21 mouse cellular contexts compared by ENCODE assay signal in the genomic region with DNA sequence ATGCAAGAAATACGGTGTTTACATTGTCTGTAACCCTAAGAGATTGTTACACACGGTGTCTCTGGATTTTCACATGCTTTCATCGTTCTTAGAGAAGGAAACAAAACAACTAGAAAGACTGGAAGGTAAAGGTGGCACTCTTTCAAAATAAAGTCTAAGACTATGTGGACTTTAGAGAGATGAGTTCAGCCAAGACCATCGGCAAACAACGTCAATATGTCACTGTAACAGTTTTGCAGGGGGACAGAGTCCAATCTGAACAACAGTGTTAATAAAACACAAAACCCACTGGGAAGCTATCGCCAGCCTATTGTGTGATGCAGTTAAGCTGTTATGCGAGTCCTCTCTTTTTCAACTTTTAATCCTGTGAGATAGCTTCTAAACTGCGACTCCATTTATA. TPM values are rescaled to one million over a fixed set of nuclear protein-coding genes. Genes with fewer than 3 reads are reported as not detected.
DNase-seq lines count a peak whose midpoint lies in the region; ATAC-seq and TF ChIP-seq lines count a peak whose summit lies in the region.
"Had no signal": no experiment of that assay in that cellular context is flagged by ENCODE, and none has a peak within 500 bp of the region (broad histone marks: within the 10 kb centered on the region; RNA-seq: fewer than 3 reads in every experiment).

No protein-coding gene starts in this region.

- intact Hi-C loops in heart, postnatal 36 days (cut with DNase I) = no loop called here

- H3K27me3 ChIP-seq in liver, adult 2 months (ENCODE audit: control insufficient read depth, insufficient read depth, low read length) = no peaks in the 10 kb centered on the region
- H3K27me3 ChIP-seq in liver, embryonic 11.5 days (replicated peaks; ENCODE audit: control insufficient read depth, insufficient read depth, low read length) = no peaks in the 10 kb centered on the region
- H3K27me3 ChIP-seq in liver, postnatal 0 days (ENCODE audit: insufficient read depth, low read length) = no peaks in the 10 kb centered on the region
- H3K27me3 ChIP-seq: CH12.LX, Patski had no signal

- TF ChIP-seq EP300 in liver, postnatal 0 days (IDR thresholded peaks at IDR 0.05; ENCODE audit: low read depth) = no peak

- peak; percentile 3 for DNase-seq in heart, adult 11 months
- DNase-seq in heart, postnatal 36 days = no peak
- peak; percentile 16 for DNase-seq in kidney, adult 9 months
- DNase-seq in kidney, postnatal 4 days = no peak
- peak; percentile 94 for DNase-seq in liver, adult 2 months (ENCODE audit: extremely low read depth, low read depth, low spot score)
- DNase-seq in liver, embryonic 11.5 days (ENCODE audit: low spot score) = no peak
- no peak for DNase-seq in liver, postnatal 0 days
- no peak for DNase-seq in liver
- DNase-seq: adrenal gland, adult 2 months; adrenal gland, adult 8-10 months; adrenal gland, postnatal 10 days; adrenal gland, postnatal 14 days; adrenal gland, postnatal 25 days; adrenal gland, postnatal 36 days; B cell, adult 2 months; cerebellum, adult 11 months; cerebellum, adult 11-12 months had no signal

- no peak for TF ChIP-seq CTCF in liver, adult 2 months (IDR thresholded peaks at IDR 0.05; ENCODE audit: low read depth, low read length)
- no peak for TF ChIP-seq CTCF in liver, postnatal 0 days (IDR thresholded peaks at IDR 0.05; ENCODE audit: low read depth)

- H3K36me3 ChIP-seq in liver, adult 2 months (ENCODE audit: control insufficient read depth, insufficient read depth, low read length) = no peaks in the 10 kb centered on the region
- H3K36me3 ChIP-seq in liver, embryonic 11.5 days (ENCODE audit: control insufficient read depth, insufficient read depth, low read length) = no peaks in the 10 kb centered on the region; the same call in 1 of the 2 replicates
- no peaks in the 10 kb centered on the region for H3K36me3 ChIP-seq in liver, postnatal 0 days (replicated peaks; ENCODE audit: insufficient read depth, low read length)

- peaks cover 24% of the 10 kb centered on the region for H3K4me1 ChIP-seq in liver, adult 2 months (ENCODE audit: control insufficient read depth, insufficient read depth, low read length)
- H3K4me1 ChIP-seq in liver, embryonic 11.5 days (replicated peaks; ENCODE audit: control insufficient read depth, insufficient read depth, low read length) = peaks cover 24% of the 10 kb centered on the region
- peaks cover 21% of the 10 kb centered on the region for H3K4me1 ChIP-seq in liver, postnatal 0 days (ENCODE audit: insufficient read depth)

- no peak overlapping the region for H3K4me2 ChIP-seq in liver, embryonic 11.5 days
- H3K4me2 ChIP-seq in liver, postnatal 0 days (ENCODE audit: low read depth, low read length) = no peak overlapping the region

- H3K9me3 ChIP-seq in liver, embryonic 11.5 days (ENCODE audit: control insufficient read depth, low read length) = no peaks in the 10 kb centered on the region
- H3K9me3 ChIP-seq in liver, postnatal 0 days (ENCODE audit: low read length) = no peaks in the 10 kb centered on the region

- no peak for ATAC-seq in liver, embryonic 11.5 days (replicated peaks; ENCODE audit: low FRiP score)
- ATAC-seq in liver, postnatal 0 days = no peak
- ATAC-seq: activated CD4-positive, CD25-positive, alpha-beta regulatory T cell, adult 4 months; CD4-positive, CD25-positive, alpha-beta regulatory T cell, adult 4 months; Patski had no signal

- WGBS in liver, adult 2 months = 32% methylated on average over 8 of the region's 8 CpGs
- 88% methylated on average over 8 of the region's 8 CpGs for WGBS in liver, embryonic 11.5 days
- 76% methylated on average over 8 of the region's 8 CpGs for WGBS in liver, postnatal 0 days (ENCODE audit: insufficient replicate concordance)

- no peak overlapping the region for H3K4me3 ChIP-seq in liver, adult 2 months (ENCODE audit: insufficient read depth, low read depth, low read length)
- no peak overlapping the region for H3K4me3 ChIP-seq in liver, embryonic 11.5 days (ENCODE audit: low read depth, low read length)
- H3K4me3 ChIP-seq in liver, postnatal 0 days (ENCODE audit: low read depth, low read length) = no peak overlapping the region

- no peak for TF ChIP-seq POLR2A in liver, adult 2 months (IDR thresholded peaks at IDR 0.05; ENCODE audit: extremely low read depth, insufficient read depth, low read length)

- H3K27ac ChIP-seq in liver, adult 2 months (replicated peaks; ENCODE audit: insufficient read depth, low read depth, low read length) = peak overlapping the region; percentile 68
- H3K27ac ChIP-seq in liver, embryonic 11.5 days (ENCODE audit: low read depth, low read length) = no peak overlapping the region
- H3K27ac ChIP-seq in liver, postnatal 0 days (ENCODE audit: low read depth) = peak overlapping the region; percentile 41; the same call in 1 of the 2 replicates

- peak overlapping the region; percentile 36; the same call in 1 of the 2 replicates for H3K9ac ChIP-seq in liver, adult 2 months (ENCODE audit: low read depth, low read length)
- H3K9ac ChIP-seq in liver, embryonic 11.5 days (ENCODE audit: low read depth, low read length) = no peak overlapping the region
- no peak overlapping the region for H3K9ac ChIP-seq in liver, postnatal 0 days (replicated peaks)

- H3K79me2 ChIP-seq in liver, adult 2 months (ENCODE audit: control insufficient read depth, insufficient read depth, low read length) = no peaks in the 10 kb centered on the region

RNA-seq across cellular contexts. Expression of gene Rwdd3, which starts 2.9 kb away (rescaled TPM):
- 1 to 10 TPM; 2.0 to 2.7 TPM for total RNA-seq in heart, postnatal 36 days (2021)
- 10.5 and 12.9 TPM in 2 replicates for total RNA-seq in liver, adult 2 months (2014; rRNA removed)
- polyA plus RNA-seq in liver, adult 2 months (2012; rRNA removed) = 2.5 and 3.5 TPM in 2 replicates
- 2.9 and 3.7 TPM in 2 replicates for polyA plus RNA-seq in liver, embryonic 11.5 days (2014; fragmentation: Nextera tagmentation; extraction: Ambion mirVana)
- polyA plus RNA-seq in liver, postnatal 0 days (2015; fragmentation: Nextera tagmentation; extraction: Ambion mirVana) = 5.9 and 8.2 TPM in 2 replicates

Comparison
In these comparisons a context has a peak if more than half of its experiments do, and no peak if none do; other contexts are left out.
1. DNase-seq: peak in heart, adult 11 months (single experiment), kidney, adult 9 months (single experiment) and liver, adult 2 months (single experiment); none in heart, postnatal 36 days (0 of 2), kidney, postnatal 4 days (0 of 2), liver, embryonic 11.5 days (single experiment), liver, postnatal 0 days (single experiment) and liver (single experiment).